Mouse (Mus musculus): Measurements from ENCODE around the gene H60b.
"Not testable (repeated sequence)": the region's sequence is repeated elsewhere in the genome, so short reads cannot be mapped to it uniquely, and the experiment has no call there.

GRCm38 (mm10) chr10:22169116-22169515 is 10.7 kb downstream of the H60b start:
- TF ChIP-seq MAFK (IDR thresholded peaks at IDR 0.05; ENCODE audit: insufficient read depth, low read depth, low read length); HCFC1 (IDR thresholded peaks at IDR 0.05; ENCODE audit: borderline replicate concordance, insufficient read depth, low read length): not testable (repeated sequence)
